Mouse (Mus musculus) mature B cell (primary cell): ENCODE measurements around the gene Tinagl1.

Experiments
- in situ Hi-C: fragments of 300-500 bp; cut with MboI; formaldehyde crosslinking; loops from 2 replicates; pipeline ENCODE4 v1.14.3; 2019

Gene Tinagl1

DNA sequence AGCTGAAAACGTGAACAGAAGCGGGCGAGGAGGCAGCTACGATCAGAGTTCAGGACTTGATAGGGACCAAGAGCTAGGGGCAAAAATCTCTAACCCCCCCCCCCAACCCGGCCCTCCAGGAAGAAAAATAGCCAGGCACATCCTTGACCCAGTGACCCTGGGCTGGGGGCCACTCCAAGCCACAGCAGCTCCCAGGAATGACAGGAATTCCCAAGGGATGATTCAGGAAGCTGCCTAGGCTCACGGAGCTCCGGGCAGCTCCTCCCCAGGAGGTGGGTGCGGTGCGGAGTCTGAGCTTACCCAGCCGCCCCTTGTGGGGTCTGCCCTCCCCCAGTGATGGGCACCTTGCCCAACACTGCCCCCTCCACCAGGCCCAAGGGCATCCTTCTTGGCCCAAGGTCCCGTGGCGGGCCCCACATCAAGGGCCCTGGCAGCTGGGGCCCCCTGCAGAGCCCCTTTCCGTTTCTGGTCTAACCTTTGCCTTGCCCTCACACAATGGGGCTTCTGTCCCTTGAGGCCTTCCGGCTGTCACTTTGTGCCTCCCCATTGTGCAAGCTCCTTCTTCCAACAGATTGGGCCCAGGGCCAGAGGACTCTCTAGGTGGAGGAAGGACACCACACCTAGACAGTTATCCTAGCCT, at the start of gene Tinagl1:
Gene Tinagl1 (minus strand): TSS at position 51 of the 640 bp plus-strand sequence.
- in situ Hi-C loops = no loop called here

DNA sequence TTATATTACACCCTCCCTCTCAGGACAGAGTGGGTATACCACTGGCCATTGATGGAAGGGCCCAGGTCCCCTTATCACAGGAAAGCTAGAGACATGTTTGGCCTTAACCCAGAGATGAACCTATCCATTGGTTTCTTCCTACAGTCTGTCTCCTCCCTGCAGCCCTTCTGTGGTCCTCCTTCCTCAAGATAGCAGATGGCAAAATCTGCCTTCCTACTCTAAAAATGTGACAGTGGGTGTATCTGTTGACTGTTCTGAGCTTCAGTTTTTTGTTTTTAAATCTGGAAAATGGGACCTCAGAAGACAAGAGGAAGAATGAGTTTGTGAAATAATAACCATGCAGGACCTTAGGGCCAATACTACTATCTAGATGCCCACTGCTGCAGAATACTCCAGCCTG, 49.1 kb upstream of the Tinagl1 start:
- in situ Hi-C loops = no loop called here

DNA sequence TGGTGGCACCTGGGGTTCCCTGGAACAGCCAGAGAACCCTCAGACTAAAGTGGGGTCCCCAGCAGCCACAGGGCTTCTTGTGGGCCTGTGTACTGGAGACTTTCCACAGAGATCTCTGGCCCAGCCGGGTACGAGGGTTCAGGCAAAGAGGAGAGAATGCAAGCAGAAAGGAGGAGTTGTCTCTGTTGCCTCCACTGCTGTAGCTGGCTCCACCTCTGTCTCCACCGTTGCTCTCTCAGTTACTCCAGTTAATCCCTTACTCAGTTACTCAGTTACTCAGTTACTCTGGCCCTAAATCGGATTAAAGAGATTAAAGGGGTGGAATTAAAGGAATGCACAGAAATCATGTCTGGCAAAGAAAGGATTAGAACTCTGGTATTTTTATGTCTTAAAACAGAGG, 47.3 kb upstream of the Tinagl1 start, which contains the start of gene Gm853:
Gene Gm853 (minus strand): TSS at position 223 of the 400 bp plus-strand sequence.
- in situ Hi-C loops = no loop called here

DNA sequence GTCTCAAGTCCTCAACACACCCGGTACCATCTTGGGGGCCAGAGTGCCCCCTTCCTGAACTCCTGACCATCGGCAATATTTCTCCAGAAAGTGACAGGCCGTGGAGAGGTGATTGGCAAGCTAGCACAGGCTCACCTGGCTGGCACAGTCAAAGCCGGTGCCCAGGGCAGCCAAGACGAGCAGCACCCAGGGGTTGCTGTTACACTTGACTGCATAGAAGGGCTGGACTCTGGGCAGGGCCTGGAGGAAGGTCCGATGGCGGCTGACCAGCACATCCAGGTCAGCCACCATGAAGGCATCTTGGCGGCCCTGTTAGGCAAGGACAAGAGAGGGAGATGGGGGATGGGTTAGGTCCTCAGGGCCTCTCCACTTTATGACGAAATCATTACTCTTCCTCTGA, 45.3 kb upstream of the Tinagl1 start:
- in situ Hi-C loops = no loop called here

DNA sequence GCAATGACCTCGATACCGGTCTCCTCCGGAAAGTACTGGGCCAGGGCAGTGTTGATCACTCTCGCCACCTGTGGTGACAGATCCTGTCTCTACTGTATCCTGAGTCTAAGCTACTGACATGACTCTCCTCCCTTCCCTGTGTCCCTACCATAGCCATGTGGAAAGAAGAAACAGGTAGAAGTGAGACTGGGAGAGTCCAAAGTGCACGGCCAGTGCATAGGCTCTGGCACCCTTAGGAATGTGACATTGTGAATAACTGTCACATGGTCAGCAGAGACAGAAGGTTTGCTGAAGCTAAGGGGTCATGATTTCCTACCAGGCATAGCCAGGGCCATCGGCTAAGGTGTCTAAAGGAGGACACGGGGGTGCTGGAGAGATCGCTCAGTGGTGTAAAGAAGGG, 40.5 kb upstream of the Tinagl1 start:
- in situ Hi-C loops = no loop called here

DNA sequence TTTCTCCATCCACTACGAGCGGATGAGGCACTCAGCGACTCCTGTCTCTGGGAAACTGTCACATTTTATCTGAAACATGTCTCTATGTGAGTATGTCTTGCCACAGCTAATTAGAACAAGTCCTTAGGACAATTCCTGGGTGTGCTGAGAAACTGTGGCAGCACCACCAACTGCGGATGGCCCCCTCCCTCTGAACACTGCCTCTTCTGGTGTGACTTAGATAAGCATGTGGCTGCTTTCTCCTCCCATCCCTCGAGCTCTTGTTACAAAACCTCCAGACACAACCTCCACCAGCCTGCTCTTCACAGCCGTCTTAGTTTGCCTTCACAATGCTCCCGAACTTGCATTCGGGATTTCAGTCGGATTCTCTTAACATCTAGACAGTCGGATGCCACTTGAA, 38.9 kb upstream of the Tinagl1 start:
- in situ Hi-C loops = no loop called here

DNA sequence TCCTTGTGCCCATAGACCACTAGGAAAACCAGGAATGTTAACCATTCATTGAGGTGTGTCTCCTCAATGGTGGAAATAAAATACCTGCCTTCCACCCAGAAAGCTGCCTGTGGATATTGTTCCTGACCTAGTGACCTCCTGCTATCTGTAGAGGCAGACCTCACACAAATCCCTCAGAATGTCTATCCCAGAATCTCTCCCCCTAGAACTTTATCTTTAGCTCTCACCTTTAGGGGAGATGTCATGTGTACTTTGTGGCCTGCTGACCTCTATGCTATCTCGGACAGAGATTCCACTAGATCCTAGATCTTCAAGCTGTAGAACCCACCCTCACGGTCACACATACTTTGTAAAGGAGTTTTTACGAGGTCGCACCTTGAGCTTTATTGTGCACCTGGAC, 38.3 kb upstream of the Tinagl1 start:
- in situ Hi-C loops = no loop called here

DNA sequence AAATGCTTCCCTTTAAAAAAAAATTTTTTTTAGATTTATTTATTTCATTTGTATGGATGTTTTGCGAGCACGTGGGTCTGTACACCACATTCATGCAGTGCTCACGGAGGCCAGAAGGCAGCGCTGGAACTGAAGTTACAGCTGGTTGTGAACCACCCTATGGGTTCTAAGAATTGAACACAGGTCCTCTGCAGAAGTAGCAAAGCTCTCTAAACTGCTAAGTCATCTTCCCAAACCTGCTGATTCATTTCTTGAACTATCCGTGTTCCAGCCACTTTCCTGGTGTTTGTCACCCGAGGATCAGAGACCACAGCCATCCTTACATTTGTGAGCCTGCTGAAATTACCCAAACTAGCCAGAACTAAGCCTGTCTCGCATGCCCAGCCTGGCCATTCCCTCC, 37.5 kb upstream of the Tinagl1 start:
- in situ Hi-C loops = no loop called here

DNA sequence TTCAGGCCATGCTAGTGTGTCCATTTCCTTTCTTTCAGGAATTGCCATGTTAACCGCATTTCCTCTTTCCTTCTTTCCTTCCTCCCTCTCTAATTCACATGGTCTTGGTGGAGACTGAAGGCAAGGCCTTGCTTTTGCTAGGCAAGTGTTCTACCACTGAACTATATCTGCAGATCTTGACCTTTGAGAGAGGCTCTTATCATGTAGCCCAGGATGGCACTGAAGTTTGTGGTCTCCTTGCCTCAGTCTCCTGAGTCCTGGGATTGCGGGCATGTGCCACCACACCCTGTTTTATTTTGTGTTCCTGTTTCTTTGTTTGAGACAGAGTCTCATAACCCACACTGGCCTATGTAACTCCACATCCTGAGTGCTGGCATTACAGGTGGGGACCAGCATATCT, 36.9 kb upstream of the Tinagl1 start:
- in situ Hi-C loops = no loop called here

DNA sequence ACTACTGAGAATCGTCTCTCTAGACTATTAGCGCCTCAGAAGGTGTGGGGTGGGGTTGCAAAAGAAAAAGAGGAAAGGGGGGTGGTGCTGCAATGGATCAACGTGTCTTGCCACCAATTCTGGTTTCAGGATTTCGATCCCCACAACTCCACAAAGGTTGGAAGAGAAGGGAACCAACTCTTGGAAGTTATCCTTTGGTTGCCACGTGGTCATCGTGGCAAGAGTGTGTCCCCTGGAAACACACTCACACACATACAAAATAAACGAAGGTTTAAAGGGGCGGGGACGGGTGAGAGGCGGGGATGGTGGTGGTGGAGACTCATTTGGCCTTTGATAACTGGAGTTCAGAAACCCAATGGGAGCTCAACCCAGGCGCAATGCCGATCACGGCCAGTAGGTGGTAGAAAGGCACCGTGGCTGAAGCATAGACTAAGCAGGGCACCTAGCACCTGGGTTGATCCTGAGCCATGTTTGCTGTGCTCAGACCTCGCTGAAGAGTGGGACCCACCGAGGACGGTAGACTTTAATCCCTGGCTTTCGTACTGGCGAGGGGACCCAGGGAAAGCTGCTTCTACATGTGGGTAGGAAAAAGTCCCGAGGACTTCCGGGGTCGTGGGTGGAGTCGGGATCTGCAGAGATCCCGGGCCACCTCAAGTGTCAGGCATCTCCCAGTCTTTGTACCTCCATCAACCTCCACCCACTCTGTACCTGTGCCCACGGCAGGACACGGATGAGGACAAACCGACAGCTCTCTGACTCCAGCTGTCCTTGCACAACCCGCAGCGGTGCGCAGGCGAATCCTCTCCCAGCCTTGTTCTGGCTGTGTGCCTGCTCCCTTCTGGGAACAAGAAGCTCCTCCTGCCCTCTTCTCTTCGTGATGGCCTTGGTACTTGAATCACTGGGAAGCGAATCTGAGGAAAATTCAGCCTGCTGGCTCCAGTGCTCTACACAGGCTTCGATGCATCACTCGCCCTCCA, 24.1 kb upstream of the Tinagl1 start:
- in situ Hi-C loops = no loop called here

DNA sequence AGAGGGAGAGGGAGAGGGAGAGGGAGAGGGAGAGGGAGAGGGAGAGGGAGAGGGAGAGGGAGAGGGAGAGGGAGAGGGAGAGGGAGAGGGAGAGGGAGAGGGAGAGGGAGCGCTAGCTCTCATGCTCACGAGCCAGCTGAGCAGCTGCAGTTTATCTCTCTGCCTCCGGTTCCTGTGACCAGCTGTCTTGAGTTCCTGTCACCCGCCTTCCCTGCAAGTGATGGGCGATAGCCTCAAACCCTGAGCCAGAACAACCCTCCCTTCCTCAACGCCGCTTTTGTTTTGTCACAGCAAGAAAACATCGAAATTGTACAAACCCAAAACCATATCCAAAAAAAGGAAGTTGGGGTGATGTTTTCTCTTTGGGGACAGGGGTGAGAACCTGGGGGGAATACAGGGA, 21.6 kb upstream of the Tinagl1 start:
- in situ Hi-C loops = no loop called here

DNA sequence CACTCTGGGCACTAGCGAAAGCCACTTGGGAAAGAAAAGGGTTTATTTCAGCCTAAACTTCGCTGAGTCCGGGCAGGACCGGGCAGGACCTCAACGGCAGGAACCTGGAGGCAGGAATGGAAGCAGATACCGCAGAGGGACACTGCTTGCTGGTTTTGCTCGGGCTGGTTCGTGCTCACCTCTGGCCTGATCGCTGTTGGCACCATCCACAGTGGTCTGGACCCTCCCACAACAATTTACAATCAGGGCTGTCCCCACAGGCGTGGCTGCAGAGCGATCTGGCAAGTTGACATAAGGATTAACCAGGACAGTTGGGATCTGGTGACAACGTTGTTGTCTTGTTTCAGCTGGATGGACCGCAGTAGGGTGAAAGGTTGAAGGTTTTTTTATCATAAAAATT, 21.0 kb upstream of the Tinagl1 start:
- in situ Hi-C loops = no loop called here

DNA sequence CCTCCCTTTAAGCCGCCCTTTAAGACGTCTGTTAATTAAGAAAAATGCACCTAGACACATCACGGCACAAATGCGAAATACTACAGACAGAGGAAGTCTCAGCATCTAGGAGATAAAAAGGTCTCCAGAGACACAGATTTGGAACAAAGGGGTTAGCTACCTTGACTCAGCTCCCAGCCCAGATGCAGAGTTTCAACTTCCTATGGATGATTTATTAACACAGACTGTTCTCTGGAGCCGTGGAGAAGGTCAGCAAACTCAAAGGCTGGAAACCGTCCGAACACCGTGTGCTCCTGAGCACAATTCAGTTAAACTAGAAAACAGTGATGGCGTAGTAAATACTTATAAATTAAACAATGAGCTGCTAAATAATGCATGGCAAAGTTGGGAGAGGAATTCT, 17.3 kb upstream of the Tinagl1 start:
- in situ Hi-C loops = no loop called here

DNA sequence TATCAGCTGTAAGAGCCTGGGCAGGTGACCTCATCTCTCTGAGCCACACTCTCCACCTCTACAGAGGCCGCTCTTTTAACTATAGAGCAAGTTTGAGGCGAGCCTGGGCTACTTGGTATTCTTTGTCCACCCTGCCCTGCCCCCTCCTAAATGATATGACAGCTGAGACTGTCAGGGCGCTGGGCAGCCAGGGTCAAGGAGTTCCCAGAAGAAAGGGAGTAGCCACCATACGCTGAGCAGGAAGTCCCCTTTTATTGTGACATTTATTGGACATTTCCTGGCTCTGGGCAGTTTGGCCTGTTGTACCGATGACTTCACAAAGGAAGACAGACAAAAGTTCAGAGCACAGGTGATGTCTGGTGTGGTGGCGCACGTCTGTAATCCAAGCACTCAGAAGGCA, 14.7 kb upstream of the Tinagl1 start:
- in situ Hi-C loops = no loop called here

DNA sequence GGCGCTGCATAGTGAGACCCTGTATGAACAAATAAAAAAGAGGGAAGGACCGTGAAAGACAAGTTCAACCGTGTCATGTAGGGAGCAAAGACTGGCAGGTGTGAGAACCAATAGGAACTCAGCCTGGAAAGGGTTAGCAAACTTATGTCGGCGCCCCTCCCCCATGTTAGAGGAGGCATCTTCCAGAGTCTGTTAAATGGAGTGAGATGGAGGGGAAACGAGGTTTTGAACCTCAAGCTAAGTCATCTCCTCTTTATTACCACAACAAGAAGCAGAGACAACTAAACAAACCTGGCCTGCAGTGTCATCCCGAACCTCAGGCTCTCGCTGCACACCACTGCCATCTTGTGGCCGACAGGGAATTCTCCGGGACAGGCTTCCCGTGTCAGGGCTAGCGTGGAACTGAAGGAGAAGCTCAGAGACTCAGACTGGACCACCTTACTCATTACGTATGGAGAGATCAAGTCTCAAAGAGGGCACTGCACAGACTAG, 13.9 kb upstream of the Tinagl1 start:
- in situ Hi-C loops = no loop called here

DNA sequence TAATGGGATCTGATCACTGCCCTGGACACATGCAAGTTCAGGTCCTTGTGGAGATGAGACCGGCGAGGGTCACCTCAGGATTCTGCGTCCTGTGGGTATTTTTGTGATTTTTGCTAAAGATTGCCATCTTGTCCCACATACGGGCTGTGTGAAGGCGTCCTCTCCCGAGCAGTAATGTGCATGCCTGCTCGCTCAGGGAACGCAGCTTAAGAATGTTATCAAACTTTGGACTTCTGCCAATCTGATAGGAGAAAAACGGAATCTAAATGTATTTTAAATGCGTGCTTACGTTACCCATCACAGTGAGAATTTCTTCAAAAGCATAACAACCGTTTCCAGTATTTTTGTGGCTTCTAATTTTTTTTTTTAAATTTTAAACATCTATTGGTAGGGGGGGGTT, 12.0 kb upstream of the Tinagl1 start:
- in situ Hi-C loops = no loop called here

DNA sequence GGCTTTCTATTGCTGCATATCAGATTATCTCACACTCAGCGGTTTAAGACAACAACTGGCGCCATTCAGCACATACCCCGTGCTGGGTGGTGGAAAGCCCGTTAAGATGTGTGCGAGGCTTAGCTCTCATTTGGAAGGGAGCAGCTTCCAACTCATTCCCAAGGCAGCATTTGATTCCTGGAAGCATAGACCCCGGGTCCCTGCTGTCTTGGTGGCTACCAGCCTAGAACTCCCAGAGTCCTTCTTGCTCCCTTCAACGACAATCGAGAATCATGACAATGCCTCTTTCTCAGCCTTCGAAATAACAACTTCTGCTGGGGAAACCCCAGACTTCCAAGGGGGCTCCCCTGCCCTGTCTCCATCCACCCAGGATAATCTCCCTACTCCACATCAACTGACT, 11.5 kb upstream of the Tinagl1 start:
- in situ Hi-C loops = no loop called here

DNA sequence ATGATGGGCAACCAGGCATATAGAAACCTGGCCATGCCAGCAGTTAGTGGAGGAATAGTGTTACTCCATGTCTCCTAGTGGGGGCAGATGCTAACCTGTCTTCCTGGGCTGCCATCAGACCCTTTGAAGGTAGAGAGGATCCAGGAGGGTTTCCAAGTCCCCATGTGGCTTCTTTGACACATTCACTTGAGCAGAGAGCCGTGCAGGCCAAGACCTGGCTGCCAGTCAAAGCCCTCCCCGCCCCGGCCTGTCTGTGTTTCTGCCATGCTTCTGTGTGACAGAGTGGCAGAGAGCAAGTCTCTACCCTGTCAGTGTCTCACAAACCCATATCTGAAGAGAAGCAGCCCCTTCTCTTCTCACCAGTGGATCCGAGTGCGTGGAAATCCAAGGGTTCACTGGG, 9.0 kb upstream of the Tinagl1 start:
- in situ Hi-C loops = no loop called here

DNA sequence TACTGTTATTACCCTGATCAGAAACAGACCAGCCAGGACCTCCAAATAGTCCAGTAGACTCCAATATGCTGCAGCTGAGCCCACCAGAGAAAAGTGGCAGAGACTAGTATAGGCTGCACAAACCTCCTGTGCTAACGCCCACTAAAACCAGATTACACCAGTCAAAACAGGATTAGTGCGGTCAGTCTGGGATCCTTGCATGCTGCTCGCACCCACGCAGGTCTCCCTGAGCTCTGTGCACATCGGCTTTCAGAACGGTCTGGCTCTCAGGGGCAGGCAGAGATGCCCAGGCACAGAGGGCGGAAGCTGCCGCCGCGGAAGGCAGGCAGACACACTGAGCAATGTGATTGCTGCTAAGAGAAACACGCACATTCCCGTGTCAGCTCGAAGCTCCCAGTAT, 8.1 kb upstream of the Tinagl1 start:
- in situ Hi-C loops = no loop called here

DNA sequence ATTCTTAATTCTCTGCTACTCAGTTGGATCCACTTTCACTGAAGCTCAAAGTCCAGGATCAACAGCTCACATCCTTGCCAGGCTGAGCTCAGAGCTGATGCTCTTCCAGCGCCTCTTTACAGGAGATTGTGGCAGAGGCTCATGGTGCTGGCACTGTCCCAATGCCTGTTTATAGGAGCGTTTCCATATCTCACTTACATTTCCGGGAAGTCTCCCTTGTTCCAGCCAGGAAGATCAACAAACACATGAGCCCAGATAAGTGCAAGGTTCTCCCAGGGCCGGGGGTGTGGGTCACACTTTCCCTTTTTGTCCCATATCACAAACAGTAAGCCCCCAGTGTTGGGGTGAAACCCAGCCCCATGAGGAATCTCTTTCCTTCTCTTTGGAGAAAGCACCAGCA, 7.0 kb upstream of the Tinagl1 start:
- in situ Hi-C loops = no loop called here

DNA sequence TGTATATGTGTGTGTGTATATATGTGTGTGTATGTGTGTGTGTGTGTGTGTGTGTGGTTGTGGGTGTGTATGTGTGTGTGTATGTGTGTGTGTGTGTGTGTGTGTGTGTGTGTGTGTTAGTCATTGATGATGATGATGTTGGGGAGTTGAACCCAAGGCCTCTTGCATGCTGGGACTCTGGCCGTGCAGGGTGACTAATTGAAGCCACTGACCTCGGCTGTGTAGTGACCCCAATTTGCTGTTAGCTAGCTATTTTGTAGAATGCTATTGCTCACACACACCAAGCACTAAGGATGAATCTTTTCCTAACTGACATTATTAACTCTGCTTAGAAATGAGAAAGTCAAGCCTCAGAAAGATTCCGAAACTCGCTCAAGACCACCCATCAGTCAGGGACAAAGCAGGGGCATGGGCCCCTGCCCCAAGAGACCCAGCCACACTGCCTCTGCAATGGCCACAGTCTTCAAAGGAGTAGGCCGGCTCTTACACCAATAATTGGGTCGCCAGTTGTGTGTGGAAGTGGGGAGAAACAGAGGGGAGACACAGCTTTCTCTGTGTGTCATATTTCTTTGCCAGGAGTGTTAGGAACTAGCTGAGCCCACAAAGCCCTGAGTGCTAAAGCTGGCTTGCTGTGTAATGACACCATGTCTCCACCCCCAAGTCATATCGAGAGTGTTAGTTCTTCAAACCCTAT, 6.1 kb upstream of the Tinagl1 start:
- in situ Hi-C loops = no loop called here

DNA sequence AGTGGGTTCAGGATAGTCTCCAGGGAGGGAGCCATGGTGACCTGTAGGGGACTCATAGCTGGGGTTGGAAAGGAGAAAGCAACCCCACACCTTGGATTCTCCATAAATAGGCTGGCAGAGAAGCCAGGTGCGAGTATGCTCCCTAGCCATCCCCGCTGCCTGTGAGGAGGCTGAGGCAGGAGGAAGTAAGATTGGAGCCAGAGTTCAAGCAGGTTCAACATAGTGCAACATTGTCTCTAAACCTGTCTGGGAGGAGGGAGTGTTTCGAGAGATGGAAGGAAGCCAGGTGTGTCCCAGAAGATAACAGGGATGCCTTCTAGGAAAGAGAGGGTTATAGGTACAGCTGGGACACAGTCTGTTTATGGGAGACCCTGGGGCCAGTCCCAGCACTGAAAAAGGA, 5.0 kb upstream of the Tinagl1 start:
- in situ Hi-C loops = no loop called here

DNA sequence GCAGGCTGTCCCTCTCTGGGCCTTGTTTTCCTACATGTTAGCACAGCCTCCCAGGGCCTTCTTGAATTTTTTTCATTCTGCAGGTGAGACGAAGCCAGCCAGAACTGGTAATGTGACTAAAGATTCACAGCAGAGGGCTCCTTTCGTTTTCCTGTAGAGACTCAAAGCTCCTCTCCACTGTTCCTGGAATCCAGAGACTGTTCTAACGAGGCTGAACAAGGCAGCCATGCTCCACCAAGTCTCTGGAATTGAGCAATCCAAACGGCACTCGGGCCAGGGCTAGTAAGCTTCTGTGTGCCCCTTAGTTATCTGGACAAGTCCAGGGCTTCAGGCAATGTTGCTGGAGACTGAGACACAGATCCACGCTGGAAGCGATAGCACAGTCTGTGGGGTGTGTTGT, 2.6 kb upstream of the Tinagl1 start:
- in situ Hi-C loops = no loop called here
